In genomic region chr17:85974591-85974990, GRCm38 (mm10) we compare ENCODE assay signal across 25 mouse cellular contexts.
DNase-seq lines count a peak whose midpoint lies in the region; ATAC-seq and TF ChIP-seq lines count a peak whose summit lies in the region.
"Had no signal": no experiment of that assay in that cellular context is flagged by ENCODE, and none has a peak within 500 bp of the region (broad histone marks: within the 10 kb centered on the region; RNA-seq: fewer than 3 reads in every experiment).

No protein-coding gene starts in this region.

- no peak overlapping the region for H3K4me2 ChIP-seq in midbrain, embryonic 13.5 days (replicated peaks)
- H3K4me2 ChIP-seq in forebrain, embryonic 15.5 days (replicated peaks) = no peak overlapping the region
- H3K4me2 ChIP-seq: embryonic facial prominence, embryonic 12.5 days; intestine, embryonic 15.5 days; limb, embryonic 12.5 days; liver, embryonic 13.5 days; lung, embryonic 14.5 days; midbrain, embryonic 12.5 days; neural tube, embryonic 15.5 days had no signal

- H3K9ac ChIP-seq in midbrain, embryonic 13.5 days (replicated peaks) = no peak overlapping the region
- H3K9ac ChIP-seq in forebrain, embryonic 15.5 days (replicated peaks) = no peak overlapping the region
- H3K9ac ChIP-seq: embryonic facial prominence, embryonic 12.5 days; intestine, embryonic 15.5 days; limb, embryonic 12.5 days; liver, embryonic 13.5 days; lung, embryonic 14.5 days; midbrain, embryonic 12.5 days; neural tube, embryonic 15.5 days had no signal

- WGBS in midbrain, embryonic 10.5 days = 88% methylated on average over 8 of the region's 8 CpGs
- 86% methylated on average over 8 of the region's 8 CpGs for WGBS in midbrain, embryonic 13.5 days
- 91% methylated on average over 8 of the region's 8 CpGs for WGBS in forebrain, embryonic 15.5 days
- WGBS in kidney, adult 2 months = 94% methylated on average over 8 of the region's 8 CpGs

- peak; percentile 6 for DNase-seq in midbrain, embryonic 10.5 days (ENCODE audit: low spot score)
- DNase-seq in R1 (ENCODE audit: low read depth, low spot score) = peak; percentile 50
- DNase-seq in adrenal gland, postnatal 14 days = peak; percentile 48
- DNase-seq in kidney, adult 2 months = no peak
- DNase-seq: cerebellum, adult 11-12 months; gastrocnemius, postnatal 36 days; kidney, adult 9 months; kidney, postnatal 14 days; liver, embryonic 13.5 days; lung, embryonic 14.5 days; lung, postnatal 4 days; right cerebral cortex, postnatal 25 days; spleen, adult 18-20 months had no signal

- no peak for TF ChIP-seq CTCF in kidney, adult 2 months (conservative IDR thresholded peaks at IDR 0.05; ENCODE audit: insufficient read depth, insufficient read length, low read depth, low read length)

- H3K27ac ChIP-seq in midbrain, embryonic 10.5 days (replicated peaks) = no peak overlapping the region
- no peak overlapping the region for H3K27ac ChIP-seq in midbrain, embryonic 13.5 days
- no peak overlapping the region for H3K27ac ChIP-seq in forebrain, embryonic 15.5 days (replicated peaks)
- H3K27ac ChIP-seq in kidney, adult 2 months (ENCODE audit: insufficient read depth, low read depth, low read length) = no peak overlapping the region
- H3K27ac ChIP-seq: embryonic facial prominence, embryonic 12.5 days; heart, embryonic 10.5 days; hindbrain, embryonic 10.5 days; intestine, embryonic 15.5 days; layer of hippocampus, adult 2 months; limb, embryonic 12.5 days; liver, embryonic 13.5 days; midbrain, embryonic 12.5 days; neural tube, embryonic 15.5 days had no signal

- peaks cover 13% of the 10 kb centered on the region for H3K4me1 ChIP-seq in midbrain, embryonic 10.5 days
- H3K4me1 ChIP-seq in midbrain, embryonic 13.5 days (replicated peaks) = no peaks in the 10 kb centered on the region
- peaks cover 9% of the 10 kb centered on the region for H3K4me1 ChIP-seq in forebrain, embryonic 15.5 days
- no peaks in the 10 kb centered on the region for H3K4me1 ChIP-seq in kidney, adult 2 months (ENCODE audit: control insufficient read depth, insufficient read depth, low read length)
- H3K4me1 ChIP-seq: heart, embryonic 10.5 days; intestine, embryonic 15.5 days; liver, embryonic 13.5 days had no signal

- H3K36me3 ChIP-seq in midbrain, embryonic 10.5 days = no peaks in the 10 kb centered on the region
- H3K36me3 ChIP-seq in midbrain, embryonic 13.5 days = no peaks in the 10 kb centered on the region
- H3K36me3 ChIP-seq in forebrain, embryonic 15.5 days = no peaks in the 10 kb centered on the region
- no peaks in the 10 kb centered on the region for H3K36me3 ChIP-seq in kidney, adult 2 months (ENCODE audit: control insufficient read depth, insufficient read depth, low read length)
- H3K36me3 ChIP-seq: embryonic facial prominence, embryonic 12.5 days; heart, embryonic 10.5 days; hindbrain, embryonic 10.5 days; intestine, embryonic 15.5 days; limb, embryonic 12.5 days; liver, embryonic 13.5 days; midbrain, embryonic 12.5 days; neural tube, embryonic 15.5 days had no signal

- no peak overlapping the region for H3K4me3 ChIP-seq in midbrain, embryonic 10.5 days
- H3K4me3 ChIP-seq in midbrain, embryonic 13.5 days (replicated peaks) = no peak overlapping the region
- H3K4me3 ChIP-seq in forebrain, embryonic 15.5 days = no peak overlapping the region
- H3K4me3 ChIP-seq in kidney, adult 2 months (ENCODE audit: insufficient read depth, low read depth, low read length) = no peak overlapping the region
- H3K4me3 ChIP-seq: embryonic facial prominence, embryonic 12.5 days; heart, embryonic 10.5 days; hindbrain, embryonic 10.5 days; intestine, embryonic 15.5 days; layer of hippocampus, adult 2 months; limb, embryonic 12.5 days; liver, embryonic 13.5 days; midbrain, embryonic 12.5 days; neural tube, embryonic 15.5 days had no signal

- no peaks in the 10 kb centered on the region for H3K27me3 ChIP-seq in midbrain, embryonic 10.5 days (ENCODE audit: low read depth, poor library complexity, severe bottlenecking)
- no peaks in the 10 kb centered on the region for H3K27me3 ChIP-seq in midbrain, embryonic 13.5 days
- no peaks in the 10 kb centered on the region for H3K27me3 ChIP-seq in forebrain, embryonic 15.5 days
- H3K27me3 ChIP-seq in kidney, adult 2 months (replicated peaks; ENCODE audit: control insufficient read depth, insufficient read depth, low read length) = no peaks in the 10 kb centered on the region
- H3K27me3 ChIP-seq: embryonic facial prominence, embryonic 12.5 days; intestine, embryonic 15.5 days; limb, embryonic 12.5 days; liver, embryonic 13.5 days; midbrain, embryonic 12.5 days; neural tube, embryonic 15.5 days had no signal

- H3K9me3 ChIP-seq in midbrain, embryonic 10.5 days (replicated peaks) = no peaks in the 10 kb centered on the region
- no peaks in the 10 kb centered on the region for H3K9me3 ChIP-seq in midbrain, embryonic 13.5 days
- H3K9me3 ChIP-seq in forebrain, embryonic 15.5 days = no peaks in the 10 kb centered on the region
- H3K9me3 ChIP-seq: embryonic facial prominence, embryonic 12.5 days; heart, embryonic 10.5 days; hindbrain, embryonic 10.5 days; intestine, embryonic 15.5 days; limb, embryonic 12.5 days; liver, embryonic 13.5 days; midbrain, embryonic 12.5 days; neural tube, embryonic 15.5 days had no signal

- TF ChIP-seq POLR2A in kidney, adult 2 months (IDR thresholded peaks at IDR 0.05; ENCODE audit: low read depth, low read length) = no peak

- no peak for ATAC-seq in midbrain, embryonic 13.5 days
- ATAC-seq in megakaryocyte-erythroid progenitor cell, adult 5-6 weeks (replicated peaks; ENCODE audit: low FRiP score, low TSS enrichment, poor library complexity, severe bottlenecking) = peak; percentile 25; the same call in 1 of the 2 replicates
- ATAC-seq in forebrain, embryonic 15.5 days (replicated peaks) = no peak
- ATAC-seq: hindbrain, embryonic 16.5 days; intestine, embryonic 15.5 days had no signal
